7 mouse cellular contexts compared by ENCODE assay signal in genomic region chr2:25262795-25263622, GRCm38 (mm10). TPM values are rescaled to one million over a fixed set of nuclear protein-coding genes. Genes with fewer than 3 reads are reported as not detected.
A peak's percentile ranks its signal among the peaks of the same experiment; 100 is the strongest.
DNase-seq lines count a peak whose midpoint lies in the region; ATAC-seq and TF ChIP-seq lines count a peak whose summit lies in the region.

No protein-coding gene starts in this region.

- no peak for TF ChIP-seq CTCF in C2C12 (IDR thresholded peaks at IDR 0.05; ENCODE audit: control insufficient read depth, insufficient read depth, insufficient read length)
- no peak for TF ChIP-seq CTCF in cerebellum, adult 2 months (IDR thresholded peaks at IDR 0.05; ENCODE audit: borderline replicate concordance, insufficient read depth, low read depth, low read length)

- H3K27me3 ChIP-seq in C2C12 (ENCODE audit: control insufficient read depth, insufficient read depth, insufficient read length), result no peaks in the 10 kb centered on the region
- no peaks in the 10 kb centered on the region for H3K27me3 ChIP-seq in cerebellum, adult 2 months (ENCODE audit: control insufficient read depth, insufficient read depth, low read length)
- H3K27me3 ChIP-seq in heart, embryonic 14.5 days (ENCODE audit: control insufficient read depth, insufficient read depth, low read length), result peaks cover 8% of the 10 kb centered on the region
- peaks cover 27% of the 10 kb centered on the region for H3K27me3 ChIP-seq in limb, embryonic 12.5 days
- H3K27me3 ChIP-seq in midbrain, embryonic 16.5 days (ENCODE audit: control insufficient read depth, insufficient read depth, low read depth, low read length), result peaks cover 6% of the 10 kb centered on the region

- DNase-seq in 3134 (ENCODE audit: extremely low read depth, insufficient read length, low spot score), result peak; percentile 66
- peak; percentile 86 to 88 for DNase-seq in cerebellum, adult 2 months
- DNase-seq in thymus, postnatal 25 days, result peak; percentile 61

- H3K9ac ChIP-seq in heart, embryonic 14.5 days (ENCODE audit: low read length), result peak overlapping the region; percentile 72
- peak overlapping the region; percentile 74 for H3K9ac ChIP-seq in limb, embryonic 12.5 days (replicated peaks)
- H3K9ac ChIP-seq in midbrain, embryonic 16.5 days (ENCODE audit: low read depth, low read length), result peak overlapping the region; percentile 81

- H3K27ac ChIP-seq in cerebellum, adult 2 months (ENCODE audit: insufficient read depth, low read length), result peak overlapping the region; percentile 96
- H3K27ac ChIP-seq in heart, embryonic 14.5 days (replicated peaks in 1 of 2; ENCODE audit: control insufficient read depth in 1 of 2, insufficient read depth in 1 of 2, low read depth in 2 of 2, low read length in 2 of 2), result no peak overlapping the region
- no peak overlapping the region for H3K27ac ChIP-seq in limb, embryonic 12.5 days
- H3K27ac ChIP-seq in midbrain, embryonic 16.5 days (ENCODE audit: low read length), result peak overlapping the region; percentile 78

- peaks cover 3% of the 10 kb centered on the region for H3K36me3 ChIP-seq in C2C12 (ENCODE audit: control insufficient read depth, insufficient read depth)
- H3K36me3 ChIP-seq in heart, embryonic 14.5 days (ENCODE audit: control insufficient read depth, insufficient read depth, low read length), result 0 out of 2 replicates have a peak, but pooled peaks cover under 1% of the 10 kb centered on the region
- 0 out of 2 replicates have a peak, but pooled peaks cover 4% of the 10 kb centered on the region for H3K36me3 ChIP-seq in limb, embryonic 12.5 days
- H3K36me3 ChIP-seq in midbrain, embryonic 16.5 days (ENCODE audit: control insufficient read depth, insufficient read depth, low read length), result no peaks in the 10 kb centered on the region

- H3K4me3 ChIP-seq in C2C12 (ENCODE audit: insufficient read depth, poor library complexity, severe bottlenecking), result peak overlapping the region; percentile 63
- H3K4me3 ChIP-seq in cerebellum, adult 2 months (replicated peaks; ENCODE audit: insufficient read depth, low read depth, low read length), result peak overlapping the region; percentile 91
- H3K4me3 ChIP-seq in heart, embryonic 14.5 days (ENCODE audit: control insufficient read depth in 1 of 2, insufficient read depth in 1 of 2, low read depth in 1 of 2, low read length in 2 of 2), result peak overlapping the region; percentile 62 to 70
- peak overlapping the region; percentile 63 for H3K4me3 ChIP-seq in limb, embryonic 12.5 days (replicated peaks)
- H3K4me3 ChIP-seq in midbrain, embryonic 16.5 days (ENCODE audit: low read depth, low read length), result peak overlapping the region; percentile 85

- 0 out of 2 replicates have a peak, but pooled peaks have one; percentile 10 for ATAC-seq in heart, embryonic 14.5 days (ENCODE audit: insufficient number of reproducible peaks, insufficient read depth, low FRiP score, low read depth)
- no peak for ATAC-seq in limb, embryonic 12.5 days (ENCODE audit: insufficient number of reproducible peaks, insufficient read depth, low FRiP score, low TSS enrichment, low read depth)
- peak; percentile 52 for ATAC-seq in midbrain, embryonic 16.5 days

- H3K4me1 ChIP-seq in cerebellum, adult 2 months (ENCODE audit: control insufficient read depth, insufficient read depth, low read length), result peaks cover 14% of the 10 kb centered on the region; the same call in 1 of the 2 replicates
- H3K4me1 ChIP-seq in heart, embryonic 14.5 days (ENCODE audit: control insufficient read depth in 2 of 2, insufficient read depth in 2 of 2, low read length in 2 of 2), result peaks cover 26 to 33% of the 10 kb centered on the region in 2 experiments
- peaks cover 35% of the 10 kb centered on the region for H3K4me1 ChIP-seq in limb, embryonic 12.5 days (replicated peaks)
- H3K4me1 ChIP-seq in midbrain, embryonic 16.5 days (ENCODE audit: control insufficient read depth, insufficient read depth, low read length), result peaks cover 50% of the 10 kb centered on the region

- 1% methylated on average over 82 of the region's 82 CpGs for WGBS in cerebellum, adult 2 months
- WGBS in heart, embryonic 14.5 days, result under 1% methylated on average over 82 of the region's 82 CpGs
- WGBS in limb, embryonic 12.5 days, result under 1% methylated on average over 82 of the region's 82 CpGs
- under 1% methylated on average over 78 of the region's 82 CpGs for WGBS in midbrain, embryonic 16.5 days

- H3ac ChIP-seq in C2C12 (ENCODE audit: control insufficient read depth, insufficient read length, low read depth), result peak overlapping the region; percentile 82

- peak overlapping the region; percentile 97 for H3K4me2 ChIP-seq in heart, embryonic 14.5 days (ENCODE audit: low read length)
- peak overlapping the region; percentile 98 for H3K4me2 ChIP-seq in limb, embryonic 12.5 days
- H3K4me2 ChIP-seq in midbrain, embryonic 16.5 days (ENCODE audit: low read length), result peak overlapping the region; percentile 100

- TF ChIP-seq POLR2A in cerebellum, adult 2 months (IDR thresholded peaks at IDR 0.05; ENCODE audit: borderline replicate concordance, insufficient read depth, low read length), result no peak

- peaks cover 8% of the 10 kb centered on the region for H3K79me3 ChIP-seq in C2C12 (ENCODE audit: low read depth)

- no peaks in the 10 kb centered on the region for H3K9me3 ChIP-seq in heart, embryonic 14.5 days (ENCODE audit: control insufficient read depth, low read length)
- H3K9me3 ChIP-seq in limb, embryonic 12.5 days, result no peaks in the 10 kb centered on the region
- H3K9me3 ChIP-seq in midbrain, embryonic 16.5 days (replicated peaks; ENCODE audit: control insufficient read depth, low read length, poor library complexity, severe bottlenecking), result no peaks in the 10 kb centered on the region

- H3K79me2 ChIP-seq in C2C12 (ENCODE audit: control insufficient read depth, insufficient read depth), result peaks cover 51% of the 10 kb centered on the region

TF ChIP-seq in C2C12, 6 proteins besides CTCF, POLR2A, EP300 and RAD21:
- TF ChIP-seq FOSL1 (IDR thresholded peaks at IDR 0.05; ENCODE audit: insufficient read depth, low read length, poor library complexity, severe bottlenecking) (no peak), USF1 (IDR thresholded peaks at IDR 0.05; ENCODE audit: low read depth) (no peak), MYOD1 (IDR thresholded peaks at IDR 0.05; ENCODE audit: control insufficient read depth, insufficient read length, low read depth) (no peak), CEBPB (IDR thresholded peaks at IDR 0.05; ENCODE audit: low read depth) (no peak), MYOG (IDR thresholded peaks at IDR 0.05; ENCODE audit: control insufficient read depth, extremely low read depth, insufficient read length) (no peak), MAX (IDR thresholded peaks at IDR 0.05) (no peak)

RNA-seq across cellular contexts. Expression of gene Tprn, which starts 0.6 kb away (rescaled TPM):
- 7.4 TPM for polyA plus RNA-seq in C2C12 (2012; fragmentation: generic; extraction: Trizol)
- polyA plus RNA-seq in cerebellum, adult 2 months (2012; rRNA removed), result 91.0 and 96.9 TPM in 2 replicates
- 2.3 and 3.1 TPM in 2 replicates for polyA plus RNA-seq in heart, embryonic 14.5 days (2014; fragmentation: Nextera tagmentation; extraction: Ambion mirVana)
- 8.7 TPM in 2 replicates for polyA plus RNA-seq in limb, embryonic 12.5 days (2016; fragmentation: Nextera tagmentation; extraction: Ambion mirVana)
- 15.6 and 15.9 TPM in 2 replicates for polyA plus RNA-seq in midbrain, embryonic 16.5 days (2015; fragmentation: Nextera tagmentation; extraction: Ambion mirVana)

RNA-seq across cellular contexts. Expression of gene Tmem203, which starts 7.8 kb away (rescaled TPM):
- polyA plus RNA-seq in C2C12 (2012; fragmentation: generic; extraction: Trizol), result 28.5 TPM
- polyA plus RNA-seq in cerebellum, adult 2 months (2012; rRNA removed), result 31.9 and 33.4 TPM in 2 replicates
- polyA plus RNA-seq in heart, embryonic 14.5 days (2014; fragmentation: Nextera tagmentation; extraction: Ambion mirVana), result 12.3 and 16.3 TPM in 2 replicates
- 20.5 and 20.7 TPM in 2 replicates for polyA plus RNA-seq in limb, embryonic 12.5 days (2016; fragmentation: Nextera tagmentation; extraction: Ambion mirVana)
- 12.4 and 12.7 TPM in 2 replicates for polyA plus RNA-seq in midbrain, embryonic 16.5 days (2015; fragmentation: Nextera tagmentation; extraction: Ambion mirVana)

RNA-seq across cellular contexts. Expression of gene Ssna1, which starts 9.2 kb away (rescaled TPM):
- 143 TPM for polyA plus RNA-seq in C2C12 (2012; fragmentation: generic; extraction: Trizol)
- 74.5 and 75.9 TPM in 2 replicates for polyA plus RNA-seq in cerebellum, adult 2 months (2012; rRNA removed)
- polyA plus RNA-seq in heart, embryonic 14.5 days (2014; fragmentation: Nextera tagmentation; extraction: Ambion mirVana), result 150 and 163 TPM in 2 replicates
- 217 and 218 TPM in 2 replicates for polyA plus RNA-seq in limb, embryonic 12.5 days (2016; fragmentation: Nextera tagmentation; extraction: Ambion mirVana)
- 172 and 175 TPM in 2 replicates for polyA plus RNA-seq in midbrain, embryonic 16.5 days (2015; fragmentation: Nextera tagmentation; extraction: Ambion mirVana)

RNA-seq across cellular contexts. Expression of gene Anapc2, which starts 9.3 kb away (rescaled TPM):
- 89.4 TPM for polyA plus RNA-seq in C2C12 (2012; fragmentation: generic; extraction: Trizol)
- polyA plus RNA-seq in cerebellum, adult 2 months (2012; rRNA removed), result 103 TPM in 2 replicates
- polyA plus RNA-seq in heart, embryonic 14.5 days (2014; fragmentation: Nextera tagmentation; extraction: Ambion mirVana), result 70.2 and 71.3 TPM in 2 replicates
- polyA plus RNA-seq in limb, embryonic 12.5 days (2016; fragmentation: Nextera tagmentation; extraction: Ambion mirVana), result 141 and 151 TPM in 2 replicates
- polyA plus RNA-seq in midbrain, embryonic 16.5 days (2015; fragmentation: Nextera tagmentation; extraction: Ambion mirVana), result 141 and 144 TPM in 2 replicates

RNA-seq across cellular contexts. Expression of gene AL732309.1, which starts 16.3 kb away (rescaled TPM):
- 3.9 TPM for polyA plus RNA-seq in C2C12 (2012; fragmentation: generic; extraction: Trizol)
- polyA plus RNA-seq in cerebellum, adult 2 months (2012; rRNA removed), result 12.5 and 14.1 TPM in 2 replicates
- polyA plus RNA-seq in heart, embryonic 14.5 days (2014; fragmentation: Nextera tagmentation; extraction: Ambion mirVana), result 1.8 and 2.4 TPM in 2 replicates
- 5.5 and 5.7 TPM in 2 replicates for polyA plus RNA-seq in limb, embryonic 12.5 days (2016; fragmentation: Nextera tagmentation; extraction: Ambion mirVana)
- 4.3 and 4.7 TPM in 2 replicates for polyA plus RNA-seq in midbrain, embryonic 16.5 days (2015; fragmentation: Nextera tagmentation; extraction: Ambion mirVana)

Comparison
In these comparisons a context has a peak if more than half of its experiments do, and no peak if none do; other contexts are left out.
1. H3K27ac ChIP-seq: peak in cerebellum, adult 2 months (single experiment) and midbrain, embryonic 16.5 days (single experiment); none in heart, embryonic 14.5 days (0 of 2) and limb, embryonic 12.5 days (single experiment).
2. Peak in every context shown above with its lines, with median percentiles within 50 percentile points of each other: DNase-seq, H3K4me3 ChIP-seq, H3K4me2 ChIP-seq and H3K9ac ChIP-seq.